Mouse (Mus musculus): ENCODE measurements around the gene Atp13a3. TPM values are rescaled to one million over a fixed set of nuclear protein-coding genes. Genes with fewer than 3 reads are reported as not detected.

Atp13a3 gene
- polyA plus RNA-seq, 1 experiment, result 13.4 TPM

GRCm38 (mm10) chr16:30395136-30395535 lies 10.6 kb downstream of the Atp13a3 start:
- WGBS, result 15% methylated on average over 2 of the region's 2 CpGs
- no peaks in the 10 kb centered on the region for H3K27me3 ChIP-seq (ENCODE audit: control insufficient read depth, insufficient read depth, low read length)
- H3K36me3 ChIP-seq (ENCODE audit: control insufficient read depth, insufficient read depth, low read length), result no peaks in the 10 kb centered on the region

GRCm38 (mm10) chr16:30390650-30391340 lies 15.0 kb downstream of the Atp13a3 start:
- no peak for TF ChIP-seq CTCF (IDR thresholded peaks at IDR 0.05; ENCODE audit: extremely low read depth, insufficient read depth, insufficient read length, insufficient replicate concordance)
- TF ChIP-seq POLR2A (IDR thresholded peaks at IDR 0.05; ENCODE audit: low read depth, low read length), result no peak
- 81% methylated on average over 5 of the region's 5 CpGs for WGBS
- no peak for DNase-seq (ENCODE audit: low read depth in 1 of 2, low spot score in 2 of 2)
- Histone ChIP-seq H3K4me3 (ENCODE audit: extremely low read depth, insufficient read depth, insufficient read length) (no peak overlapping the region), H3K36me3 (ENCODE audit: control insufficient read depth, insufficient read depth, low read length) (no peaks in the 10 kb centered on the region), H3K27me3 (ENCODE audit: control insufficient read depth, insufficient read depth, low read length) (no peaks in the 10 kb centered on the region), H3K27ac (ENCODE audit: insufficient read depth, low read length) (no peak overlapping the region), H3K4me1 (ENCODE audit: control insufficient read depth, insufficient read depth, insufficient read length) (peaks cover 12% of the 10 kb centered on the region; the same call in 1 of the 2 replicates)

More at GRCm38 (mm10) chr16:30395136-30395535, 10.6 kb downstream of the Atp13a3 start:
- TF ChIP-seq POLR2A (IDR thresholded peaks at IDR 0.05; ENCODE audit: low read depth, low read length) (no peak), CTCF (IDR thresholded peaks at IDR 0.05; ENCODE audit: extremely low read depth, insufficient read depth, insufficient read length, insufficient replicate concordance) (no peak)
- peak in 1 of 2 experiments; percentile 20 for DNase-seq (ENCODE audit: low read depth in 1 of 2, low spot score in 2 of 2)
- peaks cover 11% of the 10 kb centered on the region for H3K4me1 ChIP-seq (ENCODE audit: control insufficient read depth, insufficient read depth, insufficient read length)
- no peak overlapping the region for H3K4me3 ChIP-seq (ENCODE audit: extremely low read depth, insufficient read depth, insufficient read length)
- H3K27ac ChIP-seq (ENCODE audit: insufficient read depth, low read length), result no peak overlapping the region

- no peak overlapping the region; the same call in 1 of the 2 replicates for H3K4me3 ChIP-seq (ENCODE audit: extremely low read depth, insufficient read depth, insufficient read length)
- TF ChIP-seq POLR2A (IDR thresholded peaks at IDR 0.05; ENCODE audit: low read depth, low read length), result no peak
- no peak for TF ChIP-seq CTCF (IDR thresholded peaks at IDR 0.05; ENCODE audit: extremely low read depth, insufficient read depth, insufficient read length, insufficient replicate concordance)
- H3K4me1 ChIP-seq (ENCODE audit: control insufficient read depth, insufficient read depth, insufficient read length), result peaks cover 13% of the 10 kb centered on the region; the same call in 1 of the 2 replicates
- WGBS, result 20% methylated on average over 9 of the region's 9 CpGs
- H3K27ac ChIP-seq (ENCODE audit: insufficient read depth, low read length), result peak overlapping the region; percentile 95
- DNase-seq (ENCODE audit: low read depth in 1 of 2, low spot score in 2 of 2), result peak; percentile 46 to 74
- no peaks in the 10 kb centered on the region for H3K27me3 ChIP-seq (ENCODE audit: control insufficient read depth, insufficient read depth, low read length)
- H3K36me3 ChIP-seq (ENCODE audit: control insufficient read depth, insufficient read depth, low read length), result no peaks in the 10 kb centered on the region
Measured at GRCm38 (mm10) chr16:30389831-30390649, 15.7 kb downstream of the Atp13a3 start.

GRCm38 (mm10) chr16:30389210-30389684 lies 16.5 kb downstream of the Atp13a3 start:
- H3K4me3 ChIP-seq (ENCODE audit: extremely low read depth, insufficient read depth, insufficient read length), result peak overlapping the region; percentile 94
- H3K27me3 ChIP-seq (ENCODE audit: control insufficient read depth, insufficient read depth, low read length), result no peaks in the 10 kb centered on the region
- WGBS, result 3% methylated on average over 17 of the region's 17 CpGs
- no peaks in the 10 kb centered on the region for H3K36me3 ChIP-seq (ENCODE audit: control insufficient read depth, insufficient read depth, low read length)
- DNase-seq (ENCODE audit: low read depth in 1 of 2, low spot score in 2 of 2), result peak; percentile 47 to 67
- peaks cover 13% of the 10 kb centered on the region; the same call in 1 of the 2 replicates for H3K4me1 ChIP-seq (ENCODE audit: control insufficient read depth, insufficient read depth, insufficient read length)
- H3K27ac ChIP-seq (ENCODE audit: insufficient read depth, low read length), result peak overlapping the region; percentile 95
- TF ChIP-seq POLR2A (IDR thresholded peaks at IDR 0.05; ENCODE audit: low read depth, low read length) (no peak), CTCF (IDR thresholded peaks at IDR 0.05; ENCODE audit: extremely low read depth, insufficient read depth, insufficient read length, insufficient replicate concordance) (no peak)

GRCm38 (mm10) chr16:30388522-30389209 lies 17.1 kb downstream of the Atp13a3 start:
- WGBS, result 0% methylated on average over 41 of the region's 76 CpGs
- H3K4me3 ChIP-seq (ENCODE audit: extremely low read depth, insufficient read depth, insufficient read length), result peak overlapping the region; percentile 94
- TF ChIP-seq POLR2A (IDR thresholded peaks at IDR 0.05; ENCODE audit: low read depth, low read length), result peak; percentile 58
- no peak for TF ChIP-seq CTCF (IDR thresholded peaks at IDR 0.05; ENCODE audit: extremely low read depth, insufficient read depth, insufficient read length, insufficient replicate concordance)
- DNase-seq (ENCODE audit: low read depth in 1 of 2, low spot score in 2 of 2), result peak; percentile 76 to 92
- no peaks in the 10 kb centered on the region for H3K36me3 ChIP-seq (ENCODE audit: control insufficient read depth, insufficient read depth, low read length)
- peak overlapping the region; percentile 95 for H3K27ac ChIP-seq (ENCODE audit: insufficient read depth, low read length)
- H3K27me3 ChIP-seq (ENCODE audit: control insufficient read depth, insufficient read depth, low read length), result no peaks in the 10 kb centered on the region
- peaks cover 13% of the 10 kb centered on the region; the same call in 1 of the 2 replicates for H3K4me1 ChIP-seq (ENCODE audit: control insufficient read depth, insufficient read depth, insufficient read length)

GRCm38 (mm10) chr16:30387871-30388460 lies 17.8 kb downstream of the Atp13a3 start:
- Histone ChIP-seq H3K4me1 (ENCODE audit: control insufficient read depth, insufficient read depth, insufficient read length) (peaks cover 13% of the 10 kb centered on the region; the same call in 1 of the 2 replicates), H3K27ac (ENCODE audit: insufficient read depth, low read length) (peak overlapping the region; percentile 84; the same call in 1 of the 2 replicates), H3K27me3 (ENCODE audit: control insufficient read depth, insufficient read depth, low read length) (no peaks in the 10 kb centered on the region), H3K4me3 (ENCODE audit: extremely low read depth, insufficient read depth, insufficient read length) (peak overlapping the region; percentile 94), H3K36me3 (ENCODE audit: control insufficient read depth, insufficient read depth, low read length) (no peaks in the 10 kb centered on the region; the same call in 1 of the 2 replicates)
- DNase-seq (ENCODE audit: low read depth in 1 of 2, low spot score in 2 of 2), result peak in 1 of 2 experiments; percentile 36
- 1% methylated on average over 48 of the region's 49 CpGs for WGBS
- TF ChIP-seq CTCF (IDR thresholded peaks at IDR 0.05; ENCODE audit: extremely low read depth, insufficient read depth, insufficient read length, insufficient replicate concordance) (no peak), POLR2A (IDR thresholded peaks at IDR 0.05; ENCODE audit: low read depth, low read length) (no peak)

Data from spleen, adult 2 months (tissue).